Mouse (Mus musculus) MEL (cell line): ENCODE measurements at regions not wholly inside any gene's neighbourhood (a gene's known extent, or its start where the extent isn't known, plus 50 kb on each side); places are given as distances from the start of the nearest gene placed in this dataset.

ENCODE experiments used
- DNase-seq: peaks from one replicate; pipeline ENCODE4 v3.0.0; 2011; ENCODE audit warnings: low read depth, low spot score
- H3K27ac ChIP-seq: 2 replicates; pipeline ENCODE4 v1.5.1; 2012; ENCODE audit warnings: low read depth, mild to moderate bottlenecking, control low read depth, low read length, moderate library complexity; ENCODE audit not compliant: control insufficient read depth
- H3K27me3 ChIP-seq, 2 experiments: fragments of 150-350 bp in 1 of 2; sonication (generic) in 1 of 2; 2 replicates each; pipeline ENCODE4 v1.6.1; 2012; ENCODE audit warnings: low read length in 2 of 2, mild to moderate bottlenecking in 2 of 2, improper control_type of control experiment in 1 of 2, moderate library complexity in 1 of 2; ENCODE audit not compliant: insufficient read depth in 2 of 2, control insufficient read depth in 1 of 2
- H3K36me3 ChIP-seq, 2 experiments: 2 replicates each; pipeline ENCODE4 v1.6.1; 2012 to 2014; ENCODE audit warnings: low read length in 2 of 2, improper control_type of control experiment in 1 of 2, inconsistent platforms in 1 of 2, mild to moderate bottlenecking in 1 of 2; ENCODE audit not compliant: insufficient read depth in 2 of 2, control insufficient read depth in 1 of 2
- H3K4me1 ChIP-seq, 2 experiments: fragments of 150-350 bp in 1 of 2; sonication (generic) in 1 of 2; 2 replicates each; pipeline ENCODE4 v1.6.1; 2012; ENCODE audit warnings: low read length in 2 of 2, improper control_type of control experiment in 1 of 2, mild to moderate bottlenecking in 1 of 2; ENCODE audit not compliant: insufficient read depth in 2 of 2, control insufficient read depth in 1 of 2
- H3K4me3 ChIP-seq, 2 experiments: fragments of 150-350 bp in 1 of 2; sonication (generic) in 1 of 2; 2 replicates each; pipeline ENCODE4 v1.5.1; 2012; ENCODE audit warnings: low read depth in 2 of 2, low read length in 2 of 2, mild to moderate bottlenecking in 2 of 2, moderate library complexity in 2 of 2, control low read depth in 1 of 2, improper control_type of control experiment in 1 of 2; ENCODE audit not compliant: control insufficient read depth in 1 of 2, insufficient read depth in 1 of 2
- H3K79me2 ChIP-seq: 2 replicates; pipeline ENCODE4 v1.6.1; 2012; ENCODE audit warnings: mild to moderate bottlenecking, low read length, moderate library complexity; ENCODE audit not compliant: control insufficient read depth, poor library complexity, insufficient read depth
- H3K9ac ChIP-seq: 2 replicates; pipeline ENCODE4 v1.6.1; 2012; ENCODE audit warnings: low read depth, mild to moderate bottlenecking, control low read depth, low read length, moderate library complexity; ENCODE audit not compliant: control insufficient read depth, poor library complexity, severe bottlenecking
- H3K9me3 ChIP-seq: fragments of 150-350 bp; sonication (generic); replicated peaks from 2 replicates; pipeline ENCODE4 v1.6.1; 2012; ENCODE audit warnings: mild to moderate bottlenecking, low read length, improper control_type of control experiment, moderate library complexity; ENCODE audit not compliant: insufficient read depth
- BHLHE40 ChIP-seq: IDR thresholded peaks from 2 replicates; pipeline ENCODE4 v1.6.1; 2012; ENCODE audit warnings: low read depth, mild to moderate bottlenecking, inconsistent platforms, low read length, improper control_type of control experiment, borderline replicate concordance
- CHD1 ChIP-seq: IDR thresholded peaks from 2 replicates; pipeline ENCODE4 v1.6.1; 2012; ENCODE audit warnings: low read depth, mild to moderate bottlenecking, inconsistent platforms, low read length, improper control_type of control experiment
- CTCF ChIP-seq, 3 experiments: IDR thresholded peaks in 2 of 3; conservative IDR thresholded peaks in 1 of 3; 2 replicates each; pipeline ENCODE4 v1.5.1; 2011 to 2012; ENCODE audit warnings: low read length in 3 of 3, low read depth in 2 of 3, mild to moderate bottlenecking in 2 of 3, improper control_type of control experiment in 1 of 3, inconsistent platforms in 1 of 3, mixed read lengths in 1 of 3, moderate library complexity in 1 of 3; ENCODE audit not compliant: control insufficient read depth in 1 of 3, insufficient read depth in 1 of 3, poor library complexity in 1 of 3, severe bottlenecking in 1 of 3
- E2F4 ChIP-seq: IDR thresholded peaks from 2 replicates; pipeline ENCODE4 v1.6.1; 2011; ENCODE audit warnings: low read depth, low read length, improper control_type of control experiment, borderline replicate concordance
- ELF1 ChIP-seq: IDR thresholded peaks from 2 replicates; pipeline ENCODE4 v1.6.1; 2014; ENCODE audit warnings: low read depth, mild to moderate bottlenecking, inconsistent platforms, low read length, improper control_type of control experiment, moderate library complexity
- GABPA ChIP-seq: IDR thresholded peaks from 2 replicates; pipeline ENCODE4 v1.6.1; 2012; ENCODE audit warnings: low read depth, mild to moderate bottlenecking, inconsistent platforms, low read length, improper control_type of control experiment, moderate library complexity
- GATA1 ChIP-seq: IDR thresholded peaks from 2 replicates; pipeline ENCODE4 v1.6.1; 2011; ENCODE audit warnings: low read depth, low read length, improper control_type of control experiment
- JUND ChIP-seq: IDR thresholded peaks from 2 replicates; pipeline ENCODE4 v1.6.1; 2011; ENCODE audit warnings: low read depth, mild to moderate bottlenecking, improper control_type of control experiment, low read length
- KAT2A ChIP-seq: conservative IDR thresholded peaks from 2 replicates; pipeline ENCODE4 v1.6.1; 2012; ENCODE audit warnings: low read depth, low read length, improper control_type of control experiment, inconsistent platforms
- MAFK ChIP-seq: IDR thresholded peaks from 2 replicates; pipeline ENCODE4 v1.6.1; 2011; ENCODE audit warnings: low read depth, mild to moderate bottlenecking, low read length, improper control_type of control experiment, borderline replicate concordance
- MEF2A ChIP-seq: IDR thresholded peaks from 2 replicates; pipeline ENCODE4 v1.6.1; 2014; ENCODE audit warnings: low read depth, mild to moderate bottlenecking, inconsistent platforms, low read length, improper control_type of control experiment; ENCODE audit not compliant: poor library complexity, insufficient replicate concordance, severe bottlenecking; ENCODE audit errors: extremely low read depth
- MYC ChIP-seq: IDR thresholded peaks from 2 replicates; pipeline ENCODE4 v1.6.1; 2011; ENCODE audit warnings: low read depth, mild to moderate bottlenecking, low read length, improper control_type of control experiment, moderate library complexity
- POLR2AphosphoS2 ChIP-seq: IDR thresholded peaks from 2 replicates; pipeline ENCODE4 v1.6.1; 2011; ENCODE audit warnings: low read length, improper control_type of control experiment
- RAD21 ChIP-seq: IDR thresholded peaks from 2 replicates; pipeline ENCODE4 v1.6.1; 2011; ENCODE audit warnings: mild to moderate bottlenecking, low read depth, low read length, improper control_type of control experiment
- RCOR1 ChIP-seq: IDR thresholded peaks from 2 replicates; pipeline ENCODE4 v1.6.1; 2012; ENCODE audit warnings: low read depth, mild to moderate bottlenecking, inconsistent platforms, low read length, improper control_type of control experiment
- SMC3 ChIP-seq: IDR thresholded peaks from 2 replicates; pipeline ENCODE4 v1.6.1; 2011; ENCODE audit warnings: low read depth, low read length, improper control_type of control experiment
- TBP ChIP-seq: IDR thresholded peaks from 2 replicates; pipeline ENCODE4 v1.8.0; 2011; ENCODE audit warnings: low read depth, low read length, improper control_type of control experiment
- UBTF ChIP-seq: IDR thresholded peaks from 2 replicates; pipeline ENCODE4 v1.6.1; 2012; ENCODE audit warnings: low read depth, mild to moderate bottlenecking, inconsistent platforms, low read length, improper control_type of control experiment, moderate library complexity, borderline replicate concordance; ENCODE audit not compliant: insufficient read depth
- USF1 ChIP-seq: IDR thresholded peaks from 2 replicates; pipeline ENCODE4 v1.6.1; 2014; ENCODE audit warnings: low read depth, mild to moderate bottlenecking, inconsistent platforms, low read length, improper control_type of control experiment, moderate library complexity
- USF2 ChIP-seq, 2 experiments: IDR thresholded peaks; 2 replicates each; pipeline ENCODE4 v1.6.1; 2011 to 2012; ENCODE audit warnings: improper control_type of control experiment in 2 of 2, low read length in 2 of 2, borderline replicate concordance in 1 of 2, inconsistent platforms in 1 of 2, low read depth in 1 of 2, mild to moderate bottlenecking in 1 of 2; ENCODE audit not compliant: insufficient read depth in 1 of 2
- ZC3H11A ChIP-seq: IDR thresholded peaks from 2 replicates; pipeline ENCODE4 v1.6.1; 2012; ENCODE audit warnings: low read depth, mild to moderate bottlenecking, inconsistent platforms, low read length, improper control_type of control experiment

DNA sequence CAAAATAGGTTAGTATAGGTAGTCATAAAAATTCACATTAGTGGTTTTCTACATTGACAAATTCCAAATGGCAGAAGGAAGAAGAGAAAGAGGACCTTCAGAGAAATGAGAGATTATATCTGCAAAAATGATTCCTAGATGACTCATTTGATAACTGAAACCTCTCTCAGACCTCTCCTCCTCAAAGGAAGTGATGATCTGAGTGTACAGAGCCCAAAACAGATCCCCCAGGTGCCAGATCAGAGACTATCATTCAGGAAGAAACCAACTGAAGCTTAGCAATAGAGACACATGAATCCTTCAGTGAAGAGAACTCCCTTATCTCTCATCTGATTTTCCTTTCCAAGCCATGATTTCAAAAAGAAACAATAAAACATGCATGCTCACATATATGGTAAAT is 234.0 kb upstream of the Intu start:
- H3K79me2 ChIP-seq, result no peaks in the 10 kb centered on the region
- H3K36me3 ChIP-seq, result no peaks in the 10 kb centered on the region
- no peak overlapping the region for H3K27ac ChIP-seq
- no peaks in the 10 kb centered on the region for H3K27me3 ChIP-seq
- TF ChIP-seq E2F4 (no peak), USF1 (no peak), USF2 (IDR thresholded peaks at IDR 0.05; ENCODE audit: borderline replicate concordance in 1 of 2, insufficient read depth in 1 of 2, low read depth in 1 of 2, low read length in 2 of 2) (no peak), UBTF (no peak), MYC (no peak), POLR2AphosphoS2 (no peak), RCOR1 (no peak), MAFK (no peak)
- TF ChIP-seq, all 39 proteins: peak for 0
- no peak for DNase-seq
- H3K4me3 ChIP-seq, result no peak overlapping the region
- H3K4me1 ChIP-seq, result no peaks in the 10 kb centered on the region
- no peaks in the 10 kb centered on the region for H3K9me3 ChIP-seq
- H3K9ac ChIP-seq, result no peak overlapping the region

DNA sequence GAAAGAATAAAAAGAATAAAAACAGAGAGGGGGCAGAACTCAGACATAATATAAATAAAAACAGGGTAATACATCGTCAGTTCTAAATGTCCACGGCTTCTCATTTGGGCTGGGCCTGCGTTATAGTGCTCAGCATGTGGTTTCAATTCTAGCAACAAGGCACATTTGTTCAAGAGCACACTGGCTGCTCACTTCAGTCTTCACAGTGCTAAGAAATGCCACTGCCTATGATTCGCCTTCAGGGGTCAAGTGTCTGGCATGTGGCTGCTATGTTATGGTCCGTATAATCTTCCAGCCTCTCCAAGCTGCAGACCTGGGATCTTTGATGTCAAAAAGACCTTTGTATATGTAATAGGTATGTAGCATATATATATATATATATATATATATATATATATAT is 210.8 kb upstream of the Intu start:
- DNase-seq, result no peak

More for the DNA sequence above, 210.8 kb upstream of the Intu start:
- Histone ChIP-seq H3K27me3 (no peaks in the 10 kb centered on the region), H3K27ac (no peak overlapping the region), H3K36me3 (no peaks in the 10 kb centered on the region), H3K9me3 (no peaks in the 10 kb centered on the region), H3K79me2 (no peaks in the 10 kb centered on the region), H3K4me1 (no peaks in the 10 kb centered on the region), H3K9ac (no peak overlapping the region), H3K4me3 (no peak overlapping the region)
- TF ChIP-seq KAT2A (no peak), JUND (no peak), SMC3 (no peak), GABPA (no peak), ZC3H11A (no peak), CTCF (IDR thresholded peaks at IDR 0.05 in 2 of 3, conservative IDR thresholded peaks at IDR 0.05 in 1 of 3; ENCODE audit: control insufficient read depth in 1 of 3, insufficient read depth in 1 of 3, low read depth in 2 of 3, low read length in 3 of 3, poor library complexity in 1 of 3, severe bottlenecking in 1 of 3) (no peak), BHLHE40 (no peak), ELF1 (no peak), GATA1 (no peak), MEF2A (no peak), RAD21 (no peak), TBP (no peak), CHD1 (no peak), USF2 (IDR thresholded peaks at IDR 0.05; ENCODE audit: borderline replicate concordance in 1 of 2, insufficient read depth in 1 of 2, low read depth in 1 of 2, low read length in 2 of 2) (no peak)
